Mouse (Mus musculus) neutrophil, adult 5-6 weeks (primary cell): Measurements from ENCODE around the gene Prkd3. TPM values are rescaled to one million over a fixed set of nuclear protein-coding genes. Genes with fewer than 3 reads are reported as not detected.

Experiments used
- ATAC-seq: fragments of 151-379, 151-347 bp; 2 replicates; pipeline ENCODE4 v1.8.0; 2017; ENCODE audit warnings: mild to moderate bottlenecking, moderate TSS enrichment; ENCODE audit not compliant: insufficient number of reproducible peaks, poor library complexity, low FRiP score, severe bottlenecking; ENCODE audit errors: extremely low read depth
- total RNA-seq: library from RNA; stranded (forward); fragments of 200-1000 nt; gene quantifications from 2 replicates; pipeline ENCODE4 v1.2.3, GENCODE M21; 2017

Prkd3 gene
- total RNA-seq, 1 experiment from 2014 or later = 46.9 TPM

- ATAC-seq = no peak
Observed at GRCm38 (mm10) chr17:78952070-78952469, 68.5 kb downstream of the Prkd3 start.

GRCm38 (mm10) chr17:78951225-78951624 lies 69.4 kb downstream of the Prkd3 start:
- ATAC-seq = no peak

- no peak for ATAC-seq
Observed at GRCm38 (mm10) chr17:78942579-78942978, 78.0 kb downstream of the Prkd3 start.

- peak; percentile 28; the same call in 1 of the 2 replicates for ATAC-seq
Observed at GRCm38 (mm10) chr17:78938927-78939326, 81.7 kb downstream of the Prkd3 start.

GRCm38 (mm10) chr17:78937229-78937853 lies 83.3 kb downstream of the Prkd3 start:
- ATAC-seq = no peak

- ATAC-seq = peak; percentile 97
Observed at GRCm38 (mm10) chr17:78936466-78937228, 84.0 kb downstream of the Prkd3 start, which contains the start of the genes Cebpz and Ndufaf7. Cebpz (minus strand) TSS chr17:78937066. Ndufaf7 (plus strand) TSS chr17:78937136.

GRCm38 (mm10) chr17:78935857-78936256 lies 84.8 kb downstream of the Prkd3 start:
- no peak for ATAC-seq

GRCm38 (mm10) chr17:78917696-78918095 lies 102.9 kb downstream of the Prkd3 start:
- ATAC-seq = no peak

GRCm38 (mm10) chr17:78916899-78917298 lies 103.7 kb downstream of the Prkd3 start:
- ATAC-seq = no peak

- peak; percentile 92 for ATAC-seq
Observed at GRCm38 (mm10) chr17:78916369-78916813, 104.2 kb downstream of the Prkd3 start, which contains the start of gene Cebpzos. Cebpzos (plus strand) TSS chr17:78916500.

GRCm38 (mm10) chr17:78915772-78916171 lies 104.8 kb downstream of the Prkd3 start:
- no peak for ATAC-seq

GRCm38 (mm10) chr17:78913921-78914320 lies 106.7 kb downstream of the Prkd3 start:
- no peak for ATAC-seq

GRCm38 (mm10) chr17:78912861-78913281 lies 107.7 kb downstream of the Prkd3 start:
- ATAC-seq = no peak

- ATAC-seq = no peak
Observed at GRCm38 (mm10) chr17:78909374-78909773, 111.2 kb downstream of the Prkd3 start.

GRCm38 (mm10) chr17:78906892-78907291 lies 113.7 kb downstream of the Prkd3 start, which contains the start of gene Sult6b1:
Sult6b1 (minus strand) TSS chr17:78906992.
- ATAC-seq = no peak

- ATAC-seq = no peak
Observed at GRCm38 (mm10) chr17:78903158-78903557, 117.5 kb downstream of the Prkd3 start.
